Mouse (Mus musculus) lung, postnatal 0 days (tissue): ENCODE data around the gene Pxk. TPM values are rescaled to one million over a fixed set of nuclear protein-coding genes. Genes with fewer than 3 reads are reported as not detected.

Experiments
- ATAC-seq: fragments of 200-750 bp; cut with Nextera tagmentation; 2 replicates; pipeline ENCODE4 v1.8.0; 2017; ENCODE audit warnings: moderate library complexity
- DNase-seq: peaks from one replicate; pipeline ENCODE4 v3.0.0-alpha.2; 2016; ENCODE audit warnings: low spot score
- H3K27ac ChIP-seq: fragments of 300-500 bp; sonication (generic); 2 replicates; pipeline ENCODE4 v1.5.1; 2014; ENCODE audit warnings: antibody characterized with exemption, mild to moderate bottlenecking, low read length, mixed read lengths
- H3K27me3 ChIP-seq: fragments of 300-500 bp; sonication (generic); replicated peaks from 2 replicates; pipeline ENCODE4 v1.6.1; 2014; ENCODE audit warnings: low read length, mixed read lengths; ENCODE audit not compliant: insufficient read depth
- H3K36me3 ChIP-seq: fragments of 300-500 bp; sonication (generic); 2 replicates; pipeline ENCODE4 v1.6.1; 2014; ENCODE audit warnings: low read length, mixed read lengths; ENCODE audit not compliant: insufficient read depth
- H3K4me1 ChIP-seq: fragments of 300-500 bp; sonication (generic); 2 replicates; pipeline ENCODE4 v1.6.1; 2014; ENCODE audit warnings: antibody characterized with exemption, low read depth, low read length, mixed read lengths; ENCODE audit not compliant: insufficient read depth
- H3K4me2 ChIP-seq: fragments of 300-500 bp; sonication (generic); replicated peaks from 2 replicates; pipeline ENCODE4 v1.6.1; 2014; ENCODE audit warnings: low read depth, mild to moderate bottlenecking, low read length, moderate library complexity, mixed read lengths
- H3K4me3 ChIP-seq: fragments of 300-500 bp; sonication (generic); 2 replicates; pipeline ENCODE4 v1.5.1; 2014; ENCODE audit warnings: low read depth, low read length
- H3K9ac ChIP-seq: fragments of 300-500 bp; sonication (generic); replicated peaks from 2 replicates; pipeline ENCODE4 v1.6.1; 2014; ENCODE audit warnings: low read depth, mild to moderate bottlenecking
- H3K9me3 ChIP-seq: fragments of 300-500 bp; sonication (generic); 2 replicates; pipeline ENCODE4 v1.6.1; 2016; ENCODE audit warnings: low read length, mixed read lengths
- CTCF ChIP-seq: IDR thresholded peaks from 2 replicates; pipeline ENCODE4 v1.5.1; 2016; ENCODE audit warnings: antibody characterized with exemption, mild to moderate bottlenecking
- EP300 ChIP-seq: IDR thresholded peaks from 2 replicates; pipeline ENCODE4 v1.6.1; 2016; ENCODE audit warnings: antibody characterized with exemption, mild to moderate bottlenecking, control low read depth
- WGBS: fragments of 180-500 bp; shearing (Covaris S2); extraction: QIAGEN DNeasy Blood & Tissue Kit; methylation state at CpG from one replicate; pipeline ENCODE4 v1.1.7; 2014; 5-methylcytosine and 5-hydroxymethylcytosine counted together
- polyA plus RNA-seq: library from polyadenylated mRNA; unstranded; fragments of >200 nt; fragmentation: Nextera tagmentation; extraction: Ambion mirVana; gene quantifications from 2 replicates; pipeline ENCODE4 v1.2.1, GENCODE M21; 2015

The Pxk gene
- polyA plus RNA-seq, 1 experiment from 2014 or later: 47.5 TPM

- Histone ChIP-seq H3K4me1 (no peaks in the 10 kb centered on the region), H3K36me3 (no peaks in the 10 kb centered on the region), H3K4me2 (no peak overlapping the region), H3K9ac (no peak overlapping the region), H3K4me3 (no peak overlapping the region), H3K9me3 (no peaks in the 10 kb centered on the region), H3K27me3 (no peaks in the 10 kb centered on the region), H3K27ac (no peak overlapping the region)
- TF ChIP-seq CTCF: no peak
- no peak for TF ChIP-seq EP300
- ATAC-seq: no peak
- DNase-seq: no peak
- 68% methylated on average over 4 of the region's 4 CpGs for WGBS
Measured at GRCm38 (mm10) chr14:8180371-8181035, 82.5 kb downstream of the Pxk start.

- DNase-seq (no peak), ATAC-seq (no peak)
- H3K36me3 ChIP-seq: no peaks in the 10 kb centered on the region
- WGBS: 62% methylated on average over 3 of the region's 3 CpGs
- H3K9me3 ChIP-seq: no peaks in the 10 kb centered on the region
- no peaks in the 10 kb centered on the region for H3K27me3 ChIP-seq
- H3K4me2 ChIP-seq: no peak overlapping the region
- TF ChIP-seq EP300 (no peak), CTCF (peak; percentile 34; the same call in 1 of the 2 replicates)
- no peak overlapping the region for H3K9ac ChIP-seq
- 0 out of 2 replicates have a peak, but pooled peaks cover 5% of the 10 kb centered on the region for H3K4me1 ChIP-seq
- no peak overlapping the region for H3K4me3 ChIP-seq
- no peak overlapping the region for H3K27ac ChIP-seq
Measured at GRCm38 (mm10) chr14:8183330-8183729, 85.3 kb downstream of the Pxk start.

- ATAC-seq: no peak
- Histone ChIP-seq H3K9me3 (no peaks in the 10 kb centered on the region), H3K36me3 (no peaks in the 10 kb centered on the region), H3K4me1 (0 out of 2 replicates have a peak, but pooled peaks cover 5% of the 10 kb centered on the region), H3K9ac (no peak overlapping the region), H3K27me3 (no peaks in the 10 kb centered on the region), H3K4me3 (no peak overlapping the region), H3K4me2 (no peak overlapping the region), H3K27ac (no peak overlapping the region)
- no peak for TF ChIP-seq CTCF
- no peak for TF ChIP-seq EP300
- peak; percentile 30 for DNase-seq
- 76% methylated on average over 6 of the region's 6 CpGs for WGBS
Measured at GRCm38 (mm10) chr14:8186278-8187045, 88.5 kb downstream of the Pxk start.

GRCm38 (mm10) chr14:8190556-8190955 is 92.5 kb downstream of the Pxk start:
- Histone ChIP-seq H3K36me3 (no peaks in the 10 kb centered on the region), H3K4me1 (0 out of 2 replicates have a peak, but pooled peaks cover 5% of the 10 kb centered on the region), H3K4me3 (no peak overlapping the region), H3K4me2 (no peak overlapping the region), H3K27ac (no peak overlapping the region), H3K27me3 (no peaks in the 10 kb centered on the region), H3K9ac (no peak overlapping the region), H3K9me3 (no peaks in the 10 kb centered on the region)
- TF ChIP-seq EP300: no peak
- TF ChIP-seq CTCF: no peak
- DNase-seq (no peak), ATAC-seq (no peak)
- WGBS: 87% methylated on average over 3 of the region's 3 CpGs

GRCm38 (mm10) chr14:8191331-8191965 is 93.4 kb downstream of the Pxk start:
- Histone ChIP-seq H3K27me3 (no peaks in the 10 kb centered on the region), H3K4me2 (no peak overlapping the region), H3K9me3 (no peaks in the 10 kb centered on the region), H3K9ac (no peak overlapping the region), H3K4me1 (no peaks in the 10 kb centered on the region), H3K4me3 (no peak overlapping the region), H3K36me3 (no peaks in the 10 kb centered on the region), H3K27ac (no peak overlapping the region)
- DNase-seq (no peak), ATAC-seq (no peak)
- TF ChIP-seq EP300 (no peak), CTCF (no peak)
- WGBS: 63% methylated on average over 12 of the region's 12 CpGs

- Histone ChIP-seq H3K27me3 (no peaks in the 10 kb centered on the region), H3K9ac (no peak overlapping the region), H3K4me1 (no peaks in the 10 kb centered on the region), H3K4me3 (no peak overlapping the region), H3K36me3 (no peaks in the 10 kb centered on the region), H3K27ac (no peak overlapping the region), H3K9me3 (no peaks in the 10 kb centered on the region), H3K4me2 (no peak overlapping the region)
- WGBS: 90% methylated on average over 6 of the region's 6 CpGs
- no peak for ATAC-seq
- DNase-seq: no peak
- TF ChIP-seq CTCF: no peak
- TF ChIP-seq EP300: no peak
Measured at GRCm38 (mm10) chr14:8192727-8193126, 94.7 kb downstream of the Pxk start.
